ENCODE assay signal across 9 mouse cellular contexts in genomic region chr6:19015868-19016267, GRCm38 (mm10).
DNase-seq lines count a peak whose midpoint lies in the region; ATAC-seq lines count a peak whose summit lies in the region.
"Had no signal": no experiment of that assay in that cellular context is flagged by ENCODE, and none has a peak within 500 bp of the region (broad histone marks: within the 10 kb centered on the region; RNA-seq: fewer than 3 reads in every experiment).

No protein-coding gene starts in this region.

- H3K4me3 ChIP-seq in midbrain, embryonic 14.5 days (replicated peaks; ENCODE audit: low read depth, low read length) = no peak overlapping the region
- H3K4me3 ChIP-seq in midbrain, embryonic 10.5 days = no peak overlapping the region
- no peak overlapping the region for H3K4me3 ChIP-seq in hindbrain, embryonic 13.5 days

- 90% methylated on average over 1 of the region's 1 CpGs for WGBS in midbrain, embryonic 14.5 days
- WGBS in midbrain, embryonic 10.5 days = 78% methylated on average over 1 of the region's 1 CpGs
- 94% methylated on average over 1 of the region's 1 CpGs for WGBS in hindbrain, embryonic 13.5 days

- peak; percentile 8 for DNase-seq in embryo, embryonic 10 days (ENCODE audit: low spot score)
- no peak for DNase-seq in embryo, embryonic 10.5 days (ENCODE audit: low spot score)
- peak; percentile 72 for DNase-seq in midbrain, embryonic 14.5 days
- DNase-seq in midbrain, embryonic 10.5 days (ENCODE audit: low spot score) = no peak
- DNase-seq in right cerebral cortex, postnatal 4 days = peak; percentile 2
- no peak for DNase-seq in thymus, postnatal 36 days
- DNase-seq in spleen, postnatal 10 days (ENCODE audit: low spot score in 2 of 2) = no peak

- H3K27ac ChIP-seq in midbrain, embryonic 14.5 days (replicated peaks; ENCODE audit: low read depth, low read length) = no peak overlapping the region
- no peak overlapping the region for H3K27ac ChIP-seq in midbrain, embryonic 10.5 days (replicated peaks)
- H3K27ac ChIP-seq in hindbrain, embryonic 13.5 days = no peak overlapping the region
- H3K27ac ChIP-seq: liver, embryonic 14.5 days had no signal

- peak; percentile 40; the same call in 1 of the 2 replicates for ATAC-seq in midbrain, embryonic 14.5 days (ENCODE audit: low FRiP score, low TSS enrichment)
- ATAC-seq in hindbrain, embryonic 13.5 days (ENCODE audit: low FRiP score) = peak; percentile 65; the same call in 1 of the 2 replicates

- no peaks in the 10 kb centered on the region for H3K27me3 ChIP-seq in midbrain, embryonic 14.5 days (ENCODE audit: control insufficient read depth, insufficient read depth, low read length)
- H3K27me3 ChIP-seq in midbrain, embryonic 10.5 days (ENCODE audit: low read depth, poor library complexity, severe bottlenecking) = no peaks in the 10 kb centered on the region
- no peaks in the 10 kb centered on the region for H3K27me3 ChIP-seq in hindbrain, embryonic 13.5 days

- H3K9ac ChIP-seq in midbrain, embryonic 14.5 days (replicated peaks; ENCODE audit: low read length) = no peak overlapping the region
- H3K9ac ChIP-seq in hindbrain, embryonic 13.5 days = no peak overlapping the region
- H3K9ac ChIP-seq: liver, embryonic 14.5 days had no signal

- H3K4me2 ChIP-seq in midbrain, embryonic 14.5 days (ENCODE audit: low read length) = no peak overlapping the region
- no peak overlapping the region for H3K4me2 ChIP-seq in hindbrain, embryonic 13.5 days

- no peaks in the 10 kb centered on the region for H3K9me3 ChIP-seq in midbrain, embryonic 14.5 days (ENCODE audit: control insufficient read depth, low read length)
- H3K9me3 ChIP-seq in midbrain, embryonic 10.5 days (replicated peaks) = no peaks in the 10 kb centered on the region
- H3K9me3 ChIP-seq in hindbrain, embryonic 13.5 days = no peaks in the 10 kb centered on the region

- H3K4me1 ChIP-seq in midbrain, embryonic 14.5 days (ENCODE audit: control insufficient read depth, insufficient read depth, low read length) = no peaks in the 10 kb centered on the region
- no peaks in the 10 kb centered on the region for H3K4me1 ChIP-seq in midbrain, embryonic 10.5 days
- no peaks in the 10 kb centered on the region for H3K4me1 ChIP-seq in hindbrain, embryonic 13.5 days (replicated peaks)

- H3K36me3 ChIP-seq in midbrain, embryonic 14.5 days (ENCODE audit: control insufficient read depth, insufficient read depth, low read length) = no peaks in the 10 kb centered on the region
- no peaks in the 10 kb centered on the region for H3K36me3 ChIP-seq in midbrain, embryonic 10.5 days
- H3K36me3 ChIP-seq in hindbrain, embryonic 13.5 days = no peaks in the 10 kb centered on the region

Comparison
In these comparisons a context has a peak if more than half of its experiments do, and no peak if none do; other contexts are left out.
1. DNase-seq: peak in embryo, embryonic 10 days (single experiment), midbrain, embryonic 14.5 days (single experiment) and right cerebral cortex, postnatal 4 days (single experiment); none in embryo, embryonic 10.5 days (single experiment), midbrain, embryonic 10.5 days (single experiment), thymus, postnatal 36 days (0 of 2) and spleen, postnatal 10 days (0 of 2).